ENCODE assay signal across 8 mouse cellular contexts in genomic region chr11:22631606-22632313, GRCm38 (mm10).
DNase-seq lines count a peak whose midpoint lies in the region; ATAC-seq and TF ChIP-seq lines count a peak whose summit lies in the region.
"Had no signal": no experiment of that assay in that cellular context is flagged by ENCODE, and none has a peak within 500 bp of the region (broad histone marks: within the 10 kb centered on the region; RNA-seq: fewer than 3 reads in every experiment).

No protein-coding gene starts in this region.

- no peak overlapping the region for H3K27ac ChIP-seq in MEL (ENCODE audit: control insufficient read depth, low read depth, low read length)
- no peak overlapping the region for H3K27ac ChIP-seq in embryonic facial prominence, embryonic 12.5 days
- H3K27ac ChIP-seq in hindbrain, embryonic 10.5 days: peak overlapping the region; percentile 57
- H3K27ac ChIP-seq in lung, embryonic 16.5 days (ENCODE audit: low read length): no peak overlapping the region
- H3K27ac ChIP-seq: liver, embryonic 13.5 days had no signal

- peak; percentile 53 for DNase-seq in CD4-positive helper T cell, adult 2 months (ENCODE audit: low read depth, low spot score)
- DNase-seq in MEL (ENCODE audit: low read depth, low spot score): peak; percentile 81
- DNase-seq in hindbrain, embryonic 10.5 days (ENCODE audit: low spot score): peak; percentile 67
- DNase-seq in retina, postnatal 1 day: peak; percentile 63
- DNase-seq in spleen, postnatal 14 days (ENCODE audit: low spot score in 2 of 2): no peak
- DNase-seq: liver, embryonic 13.5 days had no signal

- TF ChIP-seq POLR2A in MEL (IDR thresholded peaks at IDR 0.05; ENCODE audit: control insufficient read depth in 1 of 2, insufficient read depth in 1 of 2, low read depth in 1 of 2, low read length in 2 of 2, poor library complexity in 1 of 2): no peak

- H3K36me3 ChIP-seq in MEL (ENCODE audit: control insufficient read depth in 1 of 2, insufficient read depth in 2 of 2, low read length in 2 of 2): no peaks in the 10 kb centered on the region; a peak in 1 of 4 replicates
- no peaks in the 10 kb centered on the region for H3K36me3 ChIP-seq in embryonic facial prominence, embryonic 12.5 days
- no peaks in the 10 kb centered on the region for H3K36me3 ChIP-seq in hindbrain, embryonic 10.5 days
- no peaks in the 10 kb centered on the region for H3K36me3 ChIP-seq in lung, embryonic 16.5 days (ENCODE audit: control insufficient read depth, insufficient read depth, low read length)
- H3K36me3 ChIP-seq: liver, embryonic 13.5 days had no signal

- H3K4me2 ChIP-seq in embryonic facial prominence, embryonic 12.5 days (replicated peaks): 0 out of 2 replicates have a peak overlapping the region, but pooled peaks have one; percentile 22
- peak overlapping the region; percentile 21 for H3K4me2 ChIP-seq in lung, embryonic 16.5 days (ENCODE audit: low read depth, low read length)
- H3K4me2 ChIP-seq: liver, embryonic 13.5 days had no signal

- ATAC-seq in embryonic facial prominence, embryonic 12.5 days (ENCODE audit: insufficient number of reproducible peaks, insufficient read depth, low FRiP score, low TSS enrichment): no peak
- no peak for ATAC-seq in lung, embryonic 16.5 days (ENCODE audit: low read depth)

- TF ChIP-seq EP300 in MEL (IDR thresholded peaks at IDR 0.05; ENCODE audit: low read depth in 1 of 2, low read length in 2 of 2): peak in 1 of 2 experiments; percentile 27; a peak in 1 of 4 replicates

- peak; percentile 55 to 98 (median 78) for TF ChIP-seq CTCF in MEL (IDR thresholded peaks at IDR 0.05 in 2 of 3, conservative IDR thresholded peaks at IDR 0.05 in 1 of 3; ENCODE audit: control insufficient read depth in 1 of 3, insufficient read depth in 1 of 3, low read depth in 2 of 3, low read length in 3 of 3, poor library complexity in 1 of 3, severe bottlenecking in 1 of 3)

- peak overlapping the region; percentile 59 for H3K9ac ChIP-seq in MEL (ENCODE audit: control insufficient read depth, low read depth, low read length, poor library complexity, severe bottlenecking)
- H3K9ac ChIP-seq in embryonic facial prominence, embryonic 12.5 days: no peak overlapping the region
- peak overlapping the region; percentile 17; the same call in 1 of the 2 replicates for H3K9ac ChIP-seq in lung, embryonic 16.5 days (ENCODE audit: low read length)
- H3K9ac ChIP-seq: liver, embryonic 13.5 days had no signal

- 14% methylated on average over 6 of the region's 6 CpGs for WGBS in embryonic facial prominence, embryonic 12.5 days
- WGBS in hindbrain, embryonic 10.5 days: 19% methylated on average over 6 of the region's 6 CpGs
- WGBS in lung, embryonic 16.5 days: 23% methylated on average over 6 of the region's 6 CpGs

- H3K27me3 ChIP-seq in MEL (ENCODE audit: control insufficient read depth in 1 of 2, insufficient read depth in 2 of 2, low read length in 2 of 2): no peaks in the 10 kb centered on the region
- no peaks in the 10 kb centered on the region for H3K27me3 ChIP-seq in embryonic facial prominence, embryonic 12.5 days
- H3K27me3 ChIP-seq in hindbrain, embryonic 10.5 days (ENCODE audit: insufficient read depth, poor library complexity, severe bottlenecking): no peaks in the 10 kb centered on the region
- H3K27me3 ChIP-seq in lung, embryonic 16.5 days (ENCODE audit: control insufficient read depth, insufficient read depth, low read depth, low read length): no peaks in the 10 kb centered on the region
- H3K27me3 ChIP-seq: liver, embryonic 13.5 days had no signal

- peaks cover 0 to 5% of the 10 kb centered on the region in 2 experiments; a peak in 1 of 4 replicates for H3K4me1 ChIP-seq in MEL (ENCODE audit: control insufficient read depth in 1 of 2, insufficient read depth in 2 of 2, low read length in 2 of 2)
- H3K4me1 ChIP-seq in embryonic facial prominence, embryonic 12.5 days: no peaks in the 10 kb centered on the region
- peaks cover 24% of the 10 kb centered on the region; the same call in 1 of the 2 replicates for H3K4me1 ChIP-seq in hindbrain, embryonic 10.5 days (replicated peaks)
- peaks cover 49% of the 10 kb centered on the region for H3K4me1 ChIP-seq in lung, embryonic 16.5 days (replicated peaks; ENCODE audit: control insufficient read depth, insufficient read depth, low read length)

- TF ChIP-seq RAD21 in MEL (IDR thresholded peaks at IDR 0.05; ENCODE audit: low read depth, low read length): peak; percentile 100

- H3K9me3 ChIP-seq in MEL (replicated peaks; ENCODE audit: insufficient read depth, low read length): no peaks in the 10 kb centered on the region
- no peaks in the 10 kb centered on the region for H3K9me3 ChIP-seq in embryonic facial prominence, embryonic 12.5 days
- H3K9me3 ChIP-seq in hindbrain, embryonic 10.5 days: no peaks in the 10 kb centered on the region
- no peaks in the 10 kb centered on the region for H3K9me3 ChIP-seq in lung, embryonic 16.5 days (ENCODE audit: control insufficient read depth, low read length)
- H3K9me3 ChIP-seq: liver, embryonic 13.5 days had no signal

- no peaks in the 10 kb centered on the region for H3K79me2 ChIP-seq in MEL (ENCODE audit: control insufficient read depth, insufficient read depth, low read length, poor library complexity)

- peak overlapping the region; percentile 20 to 42 for H3K4me3 ChIP-seq in MEL (ENCODE audit: control insufficient read depth in 1 of 2, insufficient read depth in 1 of 2, low read depth in 2 of 2, low read length in 2 of 2)
- H3K4me3 ChIP-seq in embryonic facial prominence, embryonic 12.5 days: no peak overlapping the region
- H3K4me3 ChIP-seq in hindbrain, embryonic 10.5 days: no peak overlapping the region
- H3K4me3 ChIP-seq in lung, embryonic 16.5 days (ENCODE audit: low read length): no peak overlapping the region
- H3K4me3 ChIP-seq: liver, embryonic 13.5 days had no signal

TF ChIP-seq in MEL, 35 proteins besides CTCF, POLR2A, EP300 and RAD21:
- TF ChIP-seq ELF1 (IDR thresholded peaks at IDR 0.05; ENCODE audit: low read depth, low read length): peak; percentile 58; the same call in 1 of the 2 replicates
- peak; percentile 81 for TF ChIP-seq MYB (IDR thresholded peaks at IDR 0.05; ENCODE audit: low read depth, low read length)
- no peak for TF ChIP-seq USF2 (IDR thresholded peaks at IDR 0.05; ENCODE audit: borderline replicate concordance in 1 of 2, insufficient read depth in 1 of 2, low read depth in 1 of 2, low read length in 2 of 2)
- TF ChIP-seq KAT2A (conservative IDR thresholded peaks at IDR 0.05; ENCODE audit: low read depth, low read length): no peak
- peak; percentile 99 for TF ChIP-seq ZC3H11A (IDR thresholded peaks at IDR 0.05; ENCODE audit: low read depth, low read length)
- no peak; the same call in 1 of the 2 replicates for TF ChIP-seq ETS1 (IDR thresholded peaks at IDR 0.05; ENCODE audit: low read depth, low read length)
- no peak for TF ChIP-seq POLR2AphosphoS5 (IDR thresholded peaks at IDR 0.05; ENCODE audit: borderline replicate concordance, low read depth, low read length)
- TF ChIP-seq ZNF384 (IDR thresholded peaks at IDR 0.05; ENCODE audit: low read depth, low read length): peak; percentile 50; the same call in 1 of the 2 replicates
- peak; percentile 68 for TF ChIP-seq USF1 (IDR thresholded peaks at IDR 0.05; ENCODE audit: low read depth, low read length)
- no peak for TF ChIP-seq E2F4 (IDR thresholded peaks at IDR 0.05; ENCODE audit: borderline replicate concordance, low read depth, low read length)
- TF ChIP-seq POLR2AphosphoS2 (IDR thresholded peaks at IDR 0.05; ENCODE audit: low read length): no peak
- TF ChIP-seq MAZ (IDR thresholded peaks at IDR 0.05; ENCODE audit: low read depth, low read length): peak; percentile 96
- no peak for TF ChIP-seq NRF1 (IDR thresholded peaks at IDR 0.05; ENCODE audit: insufficient read depth, low read depth, low read length, poor library complexity, severe bottlenecking)
- TF ChIP-seq MYC (IDR thresholded peaks at IDR 0.05; ENCODE audit: low read depth, low read length): no peak
- TF ChIP-seq MXI1 (IDR thresholded peaks at IDR 0.05; ENCODE audit: low read depth, low read length): no peak; the same call in 1 of the 2 replicates
- no peak for TF ChIP-seq TBP (IDR thresholded peaks at IDR 0.05; ENCODE audit: low read depth, low read length)
- TF ChIP-seq BHLHE40 (IDR thresholded peaks at IDR 0.05; ENCODE audit: borderline replicate concordance, low read depth, low read length): no peak
- TF ChIP-seq CHD1 (IDR thresholded peaks at IDR 0.05; ENCODE audit: low read depth, low read length): no peak
- TF ChIP-seq GATA1 (IDR thresholded peaks at IDR 0.05; ENCODE audit: low read depth, low read length): no peak
- TF ChIP-seq MEF2A (IDR thresholded peaks at IDR 0.05; ENCODE audit: extremely low read depth, insufficient replicate concordance, low read depth, low read length, poor library complexity, severe bottlenecking): no peak
- no peak for TF ChIP-seq TCF12 (IDR thresholded peaks at IDR 0.05; ENCODE audit: low read depth, low read length)
- no peak for TF ChIP-seq UBTF (IDR thresholded peaks at IDR 0.05; ENCODE audit: borderline replicate concordance, insufficient read depth, low read depth, low read length)
- peak; percentile 99 for TF ChIP-seq SMC3 (IDR thresholded peaks at IDR 0.05; ENCODE audit: low read depth, low read length)
- TF ChIP-seq GABPA (IDR thresholded peaks at IDR 0.05; ENCODE audit: low read depth, low read length): no peak
- TF ChIP-seq MAX (IDR thresholded peaks at IDR 0.05; ENCODE audit: low read length): no peak
- no peak for TF ChIP-seq ZMIZ1 (IDR thresholded peaks at IDR 0.05; ENCODE audit: low read depth, low read length)
- no peak for TF ChIP-seq ZKSCAN1 (IDR thresholded peaks at IDR 0.05; ENCODE audit: low read depth, low read length)
- TF ChIP-seq RCOR1 (IDR thresholded peaks at IDR 0.05; ENCODE audit: low read depth, low read length): no peak
- no peak for TF ChIP-seq TAL1 (IDR thresholded peaks at IDR 0.05; ENCODE audit: low read length)
- peak; percentile 86 for TF ChIP-seq SIN3A (IDR thresholded peaks at IDR 0.05; ENCODE audit: low read length)
- no peak for TF ChIP-seq NELFE (IDR thresholded peaks at IDR 0.05; ENCODE audit: low read depth, low read length)

Comparison
In these comparisons a context has a peak if more than half of its experiments do, and no peak if none do; other contexts are left out.
1. DNase-seq: peak in CD4-positive helper T cell, adult 2 months (single experiment), MEL (single experiment), hindbrain, embryonic 10.5 days (single experiment) and retina, postnatal 1 day (single experiment); none in spleen, postnatal 14 days (0 of 2).
2. H3K4me3 ChIP-seq: peak in MEL (2 of 2); none in embryonic facial prominence, embryonic 12.5 days (single experiment), hindbrain, embryonic 10.5 days (single experiment) and lung, embryonic 16.5 days (single experiment).